Mouse (Mus musculus): ENCODE data around the gene Rnf227.

Gene Rnf227

DNA sequence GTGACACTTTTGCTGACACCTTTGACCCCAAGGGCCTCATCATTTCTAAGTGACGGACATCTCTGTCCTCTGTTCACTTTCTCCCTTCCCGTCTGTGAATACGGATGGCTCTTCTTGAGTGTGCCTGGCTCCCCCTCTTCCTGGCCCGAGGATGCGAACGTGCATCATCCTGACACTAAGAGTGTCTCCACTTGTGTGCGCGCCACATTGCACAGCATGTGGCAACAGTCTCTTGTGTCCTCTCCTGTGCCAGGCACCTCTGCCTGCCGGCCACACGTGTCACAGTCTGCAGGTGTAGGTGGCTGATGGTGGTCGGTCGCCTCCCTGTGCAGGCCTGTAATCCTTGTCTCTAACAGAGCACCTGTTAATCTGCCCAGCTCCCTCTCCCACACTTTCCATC is 31.3 kb downstream of the Rnf227 start:
- DNase-seq (ENCODE audit: low spot score): peak; percentile 33

DNA sequence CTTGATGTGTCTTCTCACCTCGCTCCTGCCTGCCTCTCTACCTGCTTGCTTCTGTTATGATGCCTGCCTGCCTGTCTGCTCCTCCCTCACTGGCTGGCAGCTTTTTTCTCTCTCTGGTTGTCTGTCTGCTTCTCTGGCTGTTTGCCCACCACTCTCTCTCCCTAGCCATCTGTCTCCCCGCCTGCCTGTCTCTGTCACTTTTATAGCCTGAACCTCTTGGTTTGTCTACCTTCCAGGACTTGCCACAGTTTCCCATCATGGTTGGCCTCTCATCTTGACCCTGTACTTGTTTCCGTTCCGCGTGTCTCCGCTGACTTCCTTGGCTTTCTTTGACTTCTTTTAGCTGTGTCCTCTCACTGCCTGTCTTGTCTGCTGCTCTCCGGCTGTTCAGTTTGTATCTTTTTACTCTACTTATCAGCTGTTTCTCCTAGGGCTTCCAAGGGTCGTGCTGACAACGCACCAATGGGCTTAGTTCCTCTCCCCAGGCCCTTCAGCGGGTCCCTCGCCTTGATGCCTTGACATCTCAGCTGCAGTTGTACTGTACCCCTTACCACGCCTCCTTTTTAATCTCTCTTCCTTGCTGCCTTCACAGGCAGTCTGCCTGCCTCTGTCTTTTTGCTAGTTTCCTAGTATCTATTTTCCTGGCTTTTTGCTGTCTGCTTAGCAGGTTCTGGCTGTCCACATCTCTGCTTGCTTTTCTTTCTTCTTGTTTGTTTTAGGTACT is 32.0 kb downstream of the Rnf227 start:
- DNase-seq (ENCODE audit: low spot score): peak; percentile 22

DNA sequence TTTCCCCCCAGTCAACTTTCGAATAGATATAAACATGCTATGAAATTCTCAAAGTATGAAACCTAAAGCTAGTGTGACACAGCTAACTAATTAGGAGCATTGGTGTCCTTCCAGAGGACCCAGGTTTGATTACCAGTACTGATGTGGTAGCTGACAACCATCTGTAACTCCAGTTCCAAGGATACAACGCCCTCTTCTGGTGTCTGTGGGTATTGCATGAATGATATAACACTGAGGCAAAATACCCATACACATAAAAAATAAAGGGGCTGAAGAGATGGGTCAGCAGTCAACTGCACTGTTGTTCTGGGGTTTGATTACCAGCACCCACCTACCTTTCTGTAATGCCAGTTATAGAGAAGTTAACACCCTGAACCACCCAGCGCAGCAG is 32.5 kb downstream of the Rnf227 start:
- DNase-seq (ENCODE audit: low spot score): peak; percentile 37

DNA sequence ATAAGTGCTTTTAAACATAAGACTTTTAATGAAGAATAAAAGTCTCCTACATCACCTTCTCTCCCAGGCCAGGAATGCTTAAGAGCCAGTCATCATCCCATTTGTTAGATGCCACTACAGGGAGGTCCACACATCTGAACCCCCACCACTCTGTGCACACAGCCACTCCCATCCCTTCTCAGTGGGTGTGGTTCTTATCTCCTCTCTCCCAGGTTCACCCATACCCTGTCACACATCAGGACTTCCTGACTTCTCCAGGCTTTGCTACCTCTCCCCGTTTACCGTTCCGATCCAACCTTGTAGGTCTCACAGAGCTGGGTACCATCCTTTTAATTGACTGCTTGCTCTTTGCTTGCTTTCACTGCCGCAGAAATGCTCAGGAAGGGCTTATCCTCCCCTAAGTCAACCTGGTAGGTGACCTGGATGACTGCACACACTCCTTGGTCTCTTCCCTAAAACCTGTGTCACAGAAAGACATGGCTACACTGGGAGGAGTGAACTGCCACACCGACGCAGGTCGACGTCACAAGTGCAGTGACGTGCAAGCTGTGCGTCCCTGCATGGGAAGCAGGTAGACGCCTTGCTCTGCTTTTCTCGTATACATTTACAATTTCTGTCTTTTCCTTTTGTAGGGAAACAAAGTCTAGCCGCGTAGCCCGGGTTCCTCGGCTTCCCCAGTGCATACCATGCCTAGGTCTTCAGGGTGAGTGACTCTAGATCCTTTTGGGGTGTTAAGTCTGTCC is 33.1 kb downstream of the Rnf227 start:
- no peak for DNase-seq (ENCODE audit: low spot score)

DNA sequence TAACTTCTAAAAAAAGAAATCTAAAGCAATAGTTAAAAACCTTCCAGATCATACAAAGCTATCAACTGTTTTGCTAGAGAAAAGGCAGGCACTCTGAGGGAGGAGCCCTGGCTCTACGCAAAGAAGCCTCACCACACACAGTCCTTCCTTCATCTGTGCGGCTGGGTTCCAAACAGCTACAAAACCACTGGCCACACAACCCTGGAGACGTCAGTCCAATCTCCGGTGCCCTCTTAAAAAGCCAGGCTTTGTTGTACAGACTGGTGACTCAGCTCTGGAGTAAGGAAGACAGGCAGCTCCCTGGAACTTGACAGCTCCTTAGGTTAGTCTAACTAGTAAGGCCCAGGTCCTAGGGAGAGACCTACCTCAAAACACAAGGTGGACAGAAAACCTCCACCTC is 35.4 kb downstream of the Rnf227 start:
- no peak for DNase-seq (ENCODE audit: low spot score)

DNA sequence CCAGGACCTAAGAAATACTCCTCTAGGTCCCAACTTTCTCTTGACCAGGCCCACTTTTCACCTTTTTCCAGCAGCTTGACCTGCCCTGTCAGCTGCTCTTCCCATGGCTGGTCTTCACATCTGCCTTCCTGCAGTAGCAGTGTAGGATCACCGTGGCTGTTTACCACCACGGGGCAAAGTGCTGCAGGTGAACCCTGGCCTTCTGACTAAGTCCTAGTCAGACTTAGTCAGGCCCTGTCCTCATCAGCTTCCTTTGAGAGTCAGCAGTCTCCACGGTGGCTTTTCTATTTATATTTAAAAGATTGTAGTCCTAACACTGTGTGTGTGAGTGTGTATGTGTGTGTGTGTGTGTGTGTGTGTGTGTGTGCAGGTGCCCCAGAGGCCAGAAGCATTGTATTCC is 37.5 kb downstream of the Rnf227 start:
- no peak for DNase-seq (ENCODE audit: low spot score)

DNA sequence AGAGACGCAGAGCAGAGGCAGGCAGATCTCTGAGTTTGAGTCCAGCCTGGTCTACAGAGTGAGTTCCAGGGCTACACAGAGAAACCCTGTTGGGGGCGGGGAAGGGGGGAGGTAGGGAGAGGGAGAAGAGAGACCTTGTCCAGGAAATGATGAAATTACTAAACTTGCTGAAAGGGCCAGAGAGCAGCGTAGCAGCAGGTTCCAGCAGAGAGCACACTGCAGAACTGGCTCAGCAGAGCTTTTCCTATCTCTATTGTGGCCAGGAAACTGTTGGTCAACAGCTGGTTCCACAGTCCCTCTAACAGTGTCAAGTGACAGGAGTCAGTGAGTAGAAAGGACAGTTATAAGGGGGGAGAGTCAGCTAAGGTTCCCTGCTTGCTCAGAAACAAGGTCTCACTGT is 39.3 kb downstream of the Rnf227 start:
- no peak for DNase-seq (ENCODE audit: low spot score)

DNA sequence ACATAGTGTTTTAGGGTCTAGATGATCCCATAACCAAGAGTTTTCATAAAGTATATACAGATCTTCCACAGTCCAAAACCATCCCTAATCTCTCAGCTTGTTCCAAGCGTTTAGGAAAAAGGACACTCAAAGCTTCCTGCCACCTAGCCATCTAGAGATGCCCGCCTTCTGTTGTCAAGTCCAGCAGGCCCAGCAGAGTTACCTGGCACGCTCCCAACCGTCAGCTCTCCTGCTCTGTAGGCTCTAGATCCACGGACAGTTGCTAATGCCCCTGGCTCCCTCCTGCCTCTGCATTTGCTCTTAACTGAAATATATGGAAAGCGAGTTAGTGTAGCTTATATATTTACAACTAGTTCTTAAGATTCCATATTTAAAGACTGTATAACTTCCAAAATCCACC is 41.1 kb downstream of the Rnf227 start:
- DNase-seq (ENCODE audit: low spot score): no peak

DNA sequence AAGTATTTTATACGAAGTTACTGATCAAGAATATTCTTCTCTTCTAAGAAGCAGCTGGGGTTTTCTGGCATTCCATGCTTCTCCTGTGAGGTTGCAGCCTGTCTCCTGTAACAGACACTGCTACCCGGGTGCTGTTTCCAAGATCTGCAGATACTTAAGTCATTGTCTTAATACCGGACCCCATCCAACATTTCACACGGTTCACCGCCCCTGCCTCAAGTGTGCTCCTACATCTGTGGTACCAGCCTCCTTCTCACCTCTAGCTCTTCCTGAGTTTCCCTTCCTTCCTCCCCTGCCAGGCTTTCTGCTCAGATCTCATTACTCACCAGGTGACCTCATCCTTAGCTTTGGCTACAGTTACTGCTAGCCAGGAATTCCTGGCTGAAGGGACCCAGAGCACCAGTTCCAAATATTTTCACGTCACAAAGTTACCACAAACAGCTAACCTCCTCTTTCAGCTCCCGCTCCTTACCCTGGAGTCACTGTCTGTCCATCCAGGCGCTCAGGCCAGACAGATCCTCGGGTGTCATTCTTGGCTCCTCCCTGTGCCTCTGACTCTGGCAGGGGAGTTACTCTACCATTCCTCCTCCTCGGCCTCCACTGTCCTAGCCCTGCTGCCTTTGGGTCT is 42.3 kb downstream of the Rnf227 start:
- DNase-seq (ENCODE audit: low spot score): no peak

DNA sequence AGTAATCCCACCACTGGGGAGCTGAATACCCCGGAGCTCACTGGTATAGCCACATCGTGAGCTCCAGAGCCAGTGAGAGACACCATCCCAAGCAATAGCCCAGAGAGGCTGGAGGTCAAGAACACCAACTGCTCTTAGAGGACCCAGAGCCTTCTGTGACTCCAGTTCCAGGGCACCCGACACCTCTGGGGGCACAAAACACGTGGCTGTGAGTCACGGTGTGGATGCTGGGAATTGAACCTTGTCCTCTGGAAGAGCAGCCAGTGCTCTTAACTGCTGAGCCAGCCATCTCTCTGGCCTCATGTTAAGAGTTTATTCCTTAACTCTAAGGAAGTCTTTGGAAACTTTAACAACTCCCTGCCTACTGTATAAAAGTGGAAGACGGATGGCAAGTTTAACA is 44.7 kb downstream of the Rnf227 start:
- DNase-seq (ENCODE audit: low spot score): no peak

DNA sequence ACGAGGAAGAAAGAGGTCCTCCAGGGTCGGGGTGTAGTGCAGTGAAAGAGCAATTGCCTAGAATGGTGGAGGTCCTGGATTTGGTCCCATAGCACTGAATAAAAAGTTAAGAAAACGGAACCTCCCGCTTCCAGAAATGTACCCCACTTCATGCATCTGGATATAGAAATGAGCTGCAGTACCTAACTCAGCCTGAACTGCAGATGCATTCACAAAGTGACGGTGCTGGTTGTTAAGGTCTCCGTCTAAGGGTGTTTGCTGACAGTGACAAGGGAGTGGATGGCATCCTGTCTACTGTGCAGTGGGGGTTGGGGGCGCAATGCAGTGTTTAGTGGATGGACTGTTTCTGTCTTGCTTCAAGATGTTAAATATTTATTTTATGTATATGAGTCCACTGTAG is 46.5 kb downstream of the Rnf227 start:
- DNase-seq (ENCODE audit: low spot score): no peak

DNA sequence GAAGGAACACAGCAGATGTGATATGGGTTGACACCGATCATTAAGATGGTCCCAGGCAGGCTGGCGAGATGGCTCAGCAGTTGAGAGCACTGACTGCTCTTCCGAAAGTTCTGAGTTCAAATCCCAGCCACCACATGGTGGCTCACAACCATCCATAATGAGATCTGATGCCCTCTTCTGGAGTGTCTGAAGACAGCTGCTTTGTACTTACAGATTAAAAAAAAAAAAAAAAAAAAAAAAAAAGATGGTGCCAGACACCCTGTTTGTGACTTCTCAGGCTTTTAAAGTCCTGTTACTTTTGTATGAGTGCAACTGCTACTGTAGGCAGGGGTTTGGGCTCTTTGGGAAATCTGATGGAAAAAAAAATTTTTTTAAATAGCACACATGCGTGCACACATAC is 48.4 kb downstream of the Rnf227 start:
- DNase-seq (ENCODE audit: low spot score): no peak

DNA sequence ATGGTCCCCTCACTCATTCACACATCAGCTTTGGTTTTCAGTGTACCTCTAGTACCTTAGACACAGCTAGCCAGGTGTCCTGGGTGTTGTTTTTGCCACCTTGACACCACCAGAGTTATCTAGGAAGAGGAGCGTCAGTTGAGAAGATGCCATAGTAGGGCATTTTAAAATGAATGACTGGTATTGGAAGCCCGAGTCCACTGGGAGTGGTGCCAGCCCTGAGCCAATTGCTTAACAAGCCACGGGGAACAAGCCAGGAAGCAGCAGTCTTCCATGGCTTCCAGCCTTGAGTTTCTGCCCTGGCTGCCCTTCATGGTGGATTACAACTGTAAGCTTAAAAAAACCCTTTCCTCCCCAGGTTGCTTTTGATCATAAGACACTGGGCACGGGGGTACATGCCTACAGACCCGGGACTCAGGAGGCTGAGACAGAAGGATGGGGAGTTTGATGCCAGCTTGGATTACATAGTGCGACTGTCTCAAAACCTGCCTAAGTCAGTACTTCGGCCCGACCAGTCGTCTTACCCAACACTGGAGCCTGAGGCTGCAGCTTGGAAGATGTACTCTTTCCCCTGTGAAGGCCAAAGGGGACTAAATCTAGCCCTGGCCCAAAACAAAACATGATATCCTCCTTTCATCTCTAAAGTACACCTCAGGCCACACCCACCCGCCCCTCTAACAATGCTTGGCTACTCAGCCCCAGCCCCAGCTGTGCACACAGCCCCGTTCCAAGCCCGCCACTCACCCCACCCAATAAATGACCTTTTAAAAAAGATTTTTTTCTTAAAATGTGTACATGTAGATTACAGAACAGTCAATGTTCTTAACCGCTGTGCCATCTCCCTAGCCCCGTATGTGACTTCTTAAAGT is 49.5 kb downstream of the Rnf227 start:
- no peak for DNase-seq (ENCODE audit: low spot score)

DNA sequence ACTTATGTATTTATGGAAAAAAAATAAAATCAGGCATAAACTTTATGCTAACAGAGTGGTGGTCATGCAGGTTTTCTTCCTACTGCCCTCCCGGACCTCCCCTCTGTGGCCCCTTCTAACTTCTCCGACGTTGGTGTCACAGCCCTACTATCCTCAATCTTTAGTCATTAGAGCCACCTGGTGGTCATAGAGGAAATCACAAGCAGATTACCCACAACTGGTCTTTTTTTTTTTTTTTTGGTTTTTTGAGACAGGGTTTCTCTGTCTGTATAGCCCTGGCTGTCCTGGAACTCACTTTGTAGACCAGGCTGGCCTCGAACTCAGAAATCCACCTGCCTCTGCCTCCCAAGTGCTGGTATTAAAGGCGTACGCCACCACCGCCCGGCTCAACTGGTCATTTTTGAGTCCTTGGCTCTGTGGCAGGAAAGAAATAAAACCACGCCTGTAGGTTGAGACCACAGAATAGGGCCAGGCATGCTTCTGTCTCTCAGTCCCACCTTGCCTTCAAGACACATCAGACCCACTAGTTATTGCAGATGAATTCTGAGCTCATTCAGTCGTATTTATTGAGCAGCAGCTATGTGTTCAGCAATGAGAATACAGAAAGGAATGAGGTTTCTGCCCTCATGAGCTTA is 50.3 kb downstream of the Rnf227 start:
- peak; percentile 93 for DNase-seq (ENCODE audit: low spot score)
